Mouse (Mus musculus): ENCODE results near the gene Arhgef2. TPM values are rescaled to one million over a fixed set of nuclear protein-coding genes. Genes with fewer than 3 reads are reported as not detected.

The Arhgef2 gene
- total and polyA plus RNA-seq, 2 experiments from 2014 or later = 66.7 to 78.8 TPM

DNA sequence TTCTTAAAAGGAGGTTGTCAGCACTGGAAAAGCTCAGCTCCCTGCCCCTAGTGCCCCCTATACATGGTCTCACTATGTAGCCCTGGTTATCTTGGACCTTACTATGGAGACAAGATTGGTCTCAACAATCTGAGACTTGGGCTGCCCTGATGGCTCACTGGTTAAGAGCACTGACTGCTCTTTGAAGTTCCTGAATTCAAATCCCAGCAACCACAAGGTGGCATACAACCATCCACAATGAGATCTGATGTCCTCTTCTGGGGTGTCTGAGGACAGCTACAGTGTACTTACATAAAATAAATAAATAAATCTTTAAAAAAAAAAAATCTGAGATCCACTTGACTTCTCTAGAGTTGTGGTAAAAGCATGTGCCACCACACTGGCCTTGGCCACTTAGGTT lies 89.8 kb downstream of the Arhgef2 start:
- Histone ChIP-seq H3K27ac (ENCODE audit: low read depth, low read length) (no peak overlapping the region), H3K27me3 (ENCODE audit: insufficient read depth, low read length) (no peaks in the 10 kb centered on the region), H3K9ac (no peak overlapping the region), H3K4me1 (ENCODE audit: insufficient read depth) (no peaks in the 10 kb centered on the region), H3K36me3 (ENCODE audit: insufficient read depth) (peaks cover 86% of the 10 kb centered on the region), H3K4me3 (ENCODE audit: low read depth, low read length) (no peak overlapping the region), H3K9me3 (ENCODE audit: low read length) (no peaks in the 10 kb centered on the region), H3K4me2 (ENCODE audit: low read depth) (no peak overlapping the region)
- DNase-seq = no peak
- TF ChIP-seq CTCF (IDR thresholded peaks at IDR 0.05; ENCODE audit: low read depth) = 0 out of 2 replicates have a peak, but pooled peaks have one; percentile 20
- no peak for ATAC-seq

Other genes starting within 250 kb of the Arhgef2 start
- gene Paqr6, start 241.4 kb upstream of the Arhgef2 start, total RNA-seq (2014; rRNA removed) = 1.3 and 3.3 TPM in 2 replicates
- 2.7 and 3.0 TPM in 2 replicates for gene Paqr6, start 241.4 kb upstream of the Arhgef2 start, polyA plus RNA-seq (2015; fragmentation: Nextera tagmentation; extraction: Ambion mirVana)
- gene Bglap3, start 233.2 kb upstream of the Arhgef2 start, total RNA-seq (2014; rRNA removed) = not detected in 2 replicates
- gene Bglap3, start 233.2 kb upstream of the Arhgef2 start, polyA plus RNA-seq (2015; fragmentation: Nextera tagmentation; extraction: Ambion mirVana) = not detected in 2 replicates
- gene Bglap2, start 227.3 kb upstream of the Arhgef2 start, total RNA-seq (2014; rRNA removed) = 9.2 TPM in 1 of 2 replicates, not detected in the other
- gene Bglap2, start 227.3 kb upstream of the Arhgef2 start, polyA plus RNA-seq (2015; fragmentation: Nextera tagmentation; extraction: Ambion mirVana) = not detected in 2 replicates
- gene Bglap, start 221.5 kb upstream of the Arhgef2 start, total RNA-seq (2014; rRNA removed) = 0.76 TPM in 1 of 2 replicates, not detected in the other
- gene Bglap, start 221.5 kb upstream of the Arhgef2 start, polyA plus RNA-seq (2015; fragmentation: Nextera tagmentation; extraction: Ambion mirVana) = not detected in 2 replicates
- 22.5 and 23.8 TPM in 2 replicates for gene Pmf1, start 195.6 kb upstream of the Arhgef2 start, total RNA-seq (2014; rRNA removed)
- gene Pmf1, start 195.6 kb upstream of the Arhgef2 start, polyA plus RNA-seq (2015; fragmentation: Nextera tagmentation; extraction: Ambion mirVana) = 27.4 and 30.5 TPM in 2 replicates
- gene Slc25a44, start 180.8 kb upstream of the Arhgef2 start, total RNA-seq (2014; rRNA removed) = 51.4 and 63.3 TPM in 2 replicates
- 35.6 and 36.9 TPM in 2 replicates for gene Slc25a44, start 180.8 kb upstream of the Arhgef2 start, polyA plus RNA-seq (2015; fragmentation: Nextera tagmentation; extraction: Ambion mirVana)
- gene Sema4a, start 144.8 kb upstream of the Arhgef2 start, total RNA-seq (2014; rRNA removed) = 31.5 and 33.0 TPM in 2 replicates
- 19.1 and 25.8 TPM in 2 replicates for gene Sema4a, start 144.8 kb upstream of the Arhgef2 start, polyA plus RNA-seq (2015; fragmentation: Nextera tagmentation; extraction: Ambion mirVana)
- 49.4 and 71.3 TPM in 2 replicates for gene Lmna, start 96.0 kb upstream of the Arhgef2 start, total RNA-seq (2014; rRNA removed)
- 51.4 and 52.9 TPM in 2 replicates for gene Lmna, start 96.0 kb upstream of the Arhgef2 start, polyA plus RNA-seq (2015; fragmentation: Nextera tagmentation; extraction: Ambion mirVana)
- 64.5 and 71.9 TPM in 2 replicates for gene Mex3a, start 73.6 kb upstream of the Arhgef2 start, total RNA-seq (2014; rRNA removed)
- 16.2 and 20.5 TPM in 2 replicates for gene Mex3a, start 73.6 kb upstream of the Arhgef2 start, polyA plus RNA-seq (2015; fragmentation: Nextera tagmentation; extraction: Ambion mirVana)
- not detected in 2 replicates for gene Rab25, start 57.7 kb upstream of the Arhgef2 start, total RNA-seq (2014; rRNA removed)
- gene Rab25, start 57.7 kb upstream of the Arhgef2 start, polyA plus RNA-seq (2015; fragmentation: Nextera tagmentation; extraction: Ambion mirVana) = 0.33 TPM in 1 of 2 replicates, not detected in the other
- gene Lamtor2, start 52.9 kb upstream of the Arhgef2 start, total RNA-seq (2014; rRNA removed) = 52.2 and 55.5 TPM in 2 replicates
- 186 and 202 TPM in 2 replicates for gene Lamtor2, start 52.9 kb upstream of the Arhgef2 start, polyA plus RNA-seq (2015; fragmentation: Nextera tagmentation; extraction: Ambion mirVana)
- 102 and 116 TPM in 2 replicates for gene Ubqln4, start 52.2 kb upstream of the Arhgef2 start, total RNA-seq (2014; rRNA removed)
- 29.3 and 30.8 TPM in 2 replicates for gene Ubqln4, start 52.2 kb upstream of the Arhgef2 start, polyA plus RNA-seq (2015; fragmentation: Nextera tagmentation; extraction: Ambion mirVana)
- 170 and 254 TPM in 2 replicates for gene Ssr2, start 30.1 kb upstream of the Arhgef2 start, total RNA-seq (2014; rRNA removed)
- 204 and 233 TPM in 2 replicates for gene Ssr2, start 30.1 kb upstream of the Arhgef2 start, polyA plus RNA-seq (2015; fragmentation: Nextera tagmentation; extraction: Ambion mirVana)
- not detected in 2 replicates for gene Rxfp4, start 47.2 kb downstream of the Arhgef2 start, total RNA-seq (2014; rRNA removed)
- gene Rxfp4, start 47.2 kb downstream of the Arhgef2 start, polyA plus RNA-seq (2015; fragmentation: Nextera tagmentation; extraction: Ambion mirVana) = not detected in 2 replicates
- gene Khdc4, start 79.8 kb downstream of the Arhgef2 start, total RNA-seq (2014; rRNA removed) = 80.4 and 93.3 TPM in 2 replicates
- gene Khdc4, start 79.8 kb downstream of the Arhgef2 start, polyA plus RNA-seq (2015; fragmentation: Nextera tagmentation; extraction: Ambion mirVana) = 45.9 and 55.1 TPM in 2 replicates
- gene Rit1, start 110.9 kb downstream of the Arhgef2 start, total RNA-seq (2014; rRNA removed) = 58.2 and 61.2 TPM in 2 replicates
- gene Rit1, start 110.9 kb downstream of the Arhgef2 start, polyA plus RNA-seq (2015; fragmentation: Nextera tagmentation; extraction: Ambion mirVana) = 54.9 and 62.3 TPM in 2 replicates
- gene Syt11, start 169.2 kb downstream of the Arhgef2 start, total RNA-seq (2014; rRNA removed) = 147 and 164 TPM in 2 replicates
- gene Syt11, start 169.2 kb downstream of the Arhgef2 start, polyA plus RNA-seq (2015; fragmentation: Nextera tagmentation; extraction: Ambion mirVana) = 197 and 240 TPM in 2 replicates
- gene Gon4l, start 229.3 kb downstream of the Arhgef2 start, total RNA-seq (2014; rRNA removed) = 37.8 and 50.0 TPM in 2 replicates
- gene Gon4l, start 229.3 kb downstream of the Arhgef2 start, polyA plus RNA-seq (2015; fragmentation: Nextera tagmentation; extraction: Ambion mirVana) = 6.4 and 8.0 TPM in 2 replicates

Data from forebrain, postnatal 0 days (tissue).